Mouse (Mus musculus) heart, postnatal 0 days (tissue): Measurements from ENCODE around the gene Smok3a.

Experiments
- CTCF ChIP-seq: IDR thresholded peaks from 2 replicates; pipeline ENCODE4 v1.5.1; 2016; ENCODE audit warnings: antibody characterized with exemption, control low read depth, low read depth
- EP300 ChIP-seq: IDR thresholded peaks from 2 replicates; pipeline ENCODE4 v1.6.1; 2016; ENCODE audit warnings: antibody characterized with exemption, low read depth

DNA sequence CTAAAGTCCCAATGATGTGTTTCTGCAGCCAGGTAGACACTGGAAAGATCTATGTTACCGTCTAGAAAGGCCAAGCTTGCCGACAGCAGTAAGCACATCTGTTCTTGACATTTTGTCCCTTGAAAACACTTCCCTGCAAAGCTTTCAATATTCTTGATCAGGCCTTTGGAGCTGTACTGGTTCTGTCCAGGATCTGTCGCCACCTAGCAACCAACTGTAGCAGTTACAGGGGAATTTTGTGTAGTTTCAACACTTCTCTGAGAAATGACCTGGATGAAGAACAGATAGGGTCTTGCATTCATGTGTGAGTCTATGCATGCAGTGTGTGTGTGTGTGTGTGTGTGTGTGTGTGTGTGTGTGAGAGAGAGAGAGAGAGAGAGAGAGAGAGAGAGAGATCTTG lies 47.3 kb upstream of the Smok3a start:
- TF ChIP-seq CTCF (peak; percentile 35), EP300 (no peak)
